Mouse (Mus musculus): ENCODE results near the gene Sox11. TPM values are rescaled to one million over a fixed set of nuclear protein-coding genes. Genes with fewer than 3 reads are reported as not detected.
A peak's percentile ranks its signal among the peaks of the same experiment; 100 is the strongest.

Gene Sox11
- 336 and 376 TPM in 2 replicates for polyA plus RNA-seq (2014; fragmentation: Nextera tagmentation; extraction: Ambion mirVana)

DNA sequence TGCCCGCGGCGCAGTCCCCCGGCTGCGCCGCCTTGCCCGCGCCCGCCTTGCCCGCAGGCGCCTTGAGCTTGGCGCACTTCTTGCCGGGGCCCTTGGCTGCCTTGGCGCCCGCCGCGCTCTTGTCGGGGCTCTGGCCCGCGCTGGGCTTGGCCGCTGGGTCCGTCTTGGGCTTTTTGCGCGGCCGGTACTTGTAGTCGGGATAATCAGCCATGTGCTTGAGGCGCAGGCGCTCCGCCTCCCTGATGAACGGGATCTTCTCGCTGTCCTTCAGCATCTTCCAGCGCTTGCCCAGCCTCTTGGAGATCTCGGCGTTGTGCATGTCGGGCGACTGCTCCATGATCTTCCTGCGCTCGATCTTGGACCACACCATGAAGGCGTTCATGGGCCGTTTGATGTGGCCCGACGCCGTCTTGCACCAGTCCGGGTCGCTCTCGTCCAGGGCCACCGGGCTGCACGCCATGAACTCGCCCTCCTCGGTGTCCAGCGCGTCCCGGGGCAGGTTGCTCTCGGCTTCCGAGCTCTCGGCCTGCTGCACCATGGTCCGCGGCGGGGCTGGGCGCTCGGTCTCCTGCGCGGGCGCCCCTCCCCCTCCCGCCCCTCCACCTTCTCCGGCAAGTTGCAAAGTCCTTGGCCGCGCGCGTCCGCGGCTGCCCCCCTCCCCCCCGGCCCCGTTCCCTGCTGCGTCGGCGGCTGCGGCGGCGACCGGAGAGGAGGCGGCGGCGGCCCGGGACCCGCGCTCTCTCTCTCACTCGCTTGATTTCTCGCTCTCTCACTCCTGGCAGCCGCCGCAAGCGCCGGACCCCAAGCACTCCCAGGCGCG is at the start of gene Sox11:
Sox11 (minus strand) TSS at position 704 of the 820 bp plus-strand sequence.
- Histone ChIP-seq H3K36me3 (replicated peaks; ENCODE audit: control insufficient read depth, insufficient read depth) (no peaks in the 10 kb centered on the region; the same call in 1 of the 2 replicates), H3K27me3 (ENCODE audit: control insufficient read depth, insufficient read depth, low read length) (no peaks in the 10 kb centered on the region), H3K9ac (peak within 1 kb of the TSS; percentile 100), H3K9me3 (ENCODE audit: control insufficient read depth, low read length) (no peaks in the 10 kb centered on the region), H3K4me2 (replicated peaks) (peak within 1 kb of the TSS; percentile 91), H3K4me3 (replicated peaks; ENCODE audit: low read length) (peak within 1 kb of the TSS; percentile 91), H3K4me1 (replicated peaks; ENCODE audit: control insufficient read depth, insufficient read depth, low read length) (no peaks in the 10 kb centered on the region), H3K27ac (peak within 1 kb of the TSS; percentile 100)
- WGBS = under 1% methylated on average over 80 of the region's 95 CpGs
- ATAC-seq (ENCODE audit: low FRiP score) = peak; percentile 35
- peak; percentile 65 for DNase-seq (ENCODE audit: low spot score)

DNA sequence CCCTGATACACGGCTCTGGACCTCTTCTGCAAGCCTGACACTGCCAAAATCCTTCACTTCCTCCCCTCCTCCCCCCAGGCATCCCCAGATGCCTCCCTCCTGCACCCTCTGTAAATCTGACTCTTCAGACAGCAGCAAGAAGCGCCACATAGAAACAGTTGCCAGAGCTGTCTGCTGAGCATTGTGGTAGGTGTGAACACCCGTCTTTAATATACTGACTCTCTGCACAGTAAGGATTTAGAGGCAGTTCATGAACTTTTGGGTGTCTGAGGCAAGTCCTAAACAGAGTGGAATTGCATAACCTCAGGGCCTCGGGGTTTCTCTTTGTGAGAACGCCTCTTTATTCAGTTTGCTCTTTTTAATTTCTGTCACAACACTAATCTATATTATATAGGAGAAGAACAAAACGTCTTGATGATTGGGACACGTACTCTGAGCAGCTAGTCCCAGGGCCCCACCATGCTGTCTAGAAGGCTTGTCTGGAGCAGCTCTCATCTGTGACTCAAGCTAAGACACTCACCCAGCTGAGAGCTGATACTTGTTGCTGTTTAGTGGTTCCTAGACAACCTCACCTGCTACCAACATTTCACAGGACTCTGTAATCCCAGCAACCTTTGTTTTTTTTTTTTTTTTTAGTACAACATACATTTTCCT is 49.4 kb upstream of the Sox11 start:
- Histone ChIP-seq H3K36me3 (replicated peaks; ENCODE audit: control insufficient read depth, insufficient read depth) (no peaks in the 10 kb centered on the region), H3K9ac (no peak overlapping the region), H3K4me3 (replicated peaks; ENCODE audit: low read length) (no peak overlapping the region), H3K27ac (no peak overlapping the region), H3K9me3 (ENCODE audit: control insufficient read depth, low read length) (no peaks in the 10 kb centered on the region), H3K27me3 (ENCODE audit: control insufficient read depth, insufficient read depth, low read length) (no peaks in the 10 kb centered on the region), H3K4me2 (replicated peaks) (no peak overlapping the region), H3K4me1 (replicated peaks; ENCODE audit: control insufficient read depth, insufficient read depth, low read length) (no peaks in the 10 kb centered on the region)
- DNase-seq (ENCODE audit: low spot score) = no peak
- no peak for ATAC-seq (ENCODE audit: low FRiP score)
- WGBS = 50% methylated on average over 7 of the region's 7 CpGs

DNA sequence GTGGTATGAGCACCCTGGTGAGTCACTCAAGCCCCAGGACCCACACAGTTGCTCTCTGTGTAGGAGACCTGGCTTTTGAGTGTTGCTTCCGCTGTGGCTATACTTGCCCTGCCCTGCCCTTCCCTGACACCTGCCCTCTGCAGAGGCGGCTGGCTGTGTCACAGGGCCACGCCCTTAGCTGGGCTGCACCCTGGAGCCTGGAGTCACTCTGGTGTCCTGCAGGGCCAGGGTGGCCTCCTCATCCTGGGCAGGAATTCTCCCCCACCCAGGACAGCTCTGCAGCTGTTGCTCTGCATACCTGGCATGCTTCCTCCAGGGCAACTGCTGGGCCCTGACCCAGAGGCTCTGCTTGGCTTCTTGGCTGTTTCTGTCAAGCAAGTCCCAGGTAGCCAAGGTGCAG is 48.1 kb upstream of the Sox11 start:
- Histone ChIP-seq H3K27me3 (ENCODE audit: control insufficient read depth, insufficient read depth, low read length) (no peaks in the 10 kb centered on the region), H3K4me1 (replicated peaks; ENCODE audit: control insufficient read depth, insufficient read depth, low read length) (no peaks in the 10 kb centered on the region), H3K4me2 (replicated peaks) (no peak overlapping the region), H3K9me3 (ENCODE audit: control insufficient read depth, low read length) (no peaks in the 10 kb centered on the region), H3K36me3 (replicated peaks; ENCODE audit: control insufficient read depth, insufficient read depth) (no peaks in the 10 kb centered on the region), H3K9ac (no peak overlapping the region), H3K27ac (no peak overlapping the region), H3K4me3 (replicated peaks; ENCODE audit: low read length) (no peak overlapping the region)
- ATAC-seq (ENCODE audit: low FRiP score) (no peak), DNase-seq (ENCODE audit: low spot score) (no peak)
- 60% methylated on average over 3 of the region's 3 CpGs for WGBS

DNA sequence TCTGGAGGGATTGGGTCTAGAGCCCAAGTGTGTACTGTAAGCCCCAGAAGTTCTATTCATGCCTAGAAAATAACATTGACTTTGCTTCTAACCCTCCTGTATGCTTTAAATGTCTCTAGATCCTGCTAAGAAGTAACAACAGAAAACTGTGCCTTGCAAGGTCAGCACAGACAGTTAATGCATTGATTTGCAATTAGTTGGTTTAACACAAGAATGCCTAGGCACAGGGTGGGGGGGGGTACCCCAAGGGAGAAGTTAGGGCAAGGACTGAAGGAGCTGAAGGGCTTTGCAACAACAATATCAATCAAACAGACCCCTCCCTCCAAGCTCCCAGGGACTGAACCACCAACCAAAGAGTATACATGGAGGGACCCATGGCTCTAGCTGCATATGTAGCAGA is 47.1 kb upstream of the Sox11 start:
- no peak overlapping the region for H3K4me3 ChIP-seq (replicated peaks; ENCODE audit: low read length)
- no peaks in the 10 kb centered on the region for H3K27me3 ChIP-seq (ENCODE audit: control insufficient read depth, insufficient read depth, low read length)
- no peak overlapping the region for H3K27ac ChIP-seq

GRCm38 (mm10) chr12:27372505-27372904 is 30.1 kb upstream of the Sox11 start:
- Histone ChIP-seq H3K4me1 (replicated peaks; ENCODE audit: control insufficient read depth, insufficient read depth, low read length) (no peaks in the 10 kb centered on the region), H3K4me2 (replicated peaks) (no peak overlapping the region), H3K4me3 (replicated peaks; ENCODE audit: low read length) (no peak overlapping the region), H3K9ac (no peak overlapping the region), H3K27me3 (ENCODE audit: control insufficient read depth, insufficient read depth, low read length) (no peaks in the 10 kb centered on the region), H3K9me3 (ENCODE audit: control insufficient read depth, low read length) (no peaks in the 10 kb centered on the region), H3K27ac (no peak overlapping the region), H3K36me3 (replicated peaks; ENCODE audit: control insufficient read depth, insufficient read depth) (no peaks in the 10 kb centered on the region)
- DNase-seq (ENCODE audit: low spot score) (no peak), ATAC-seq (ENCODE audit: low FRiP score) (no peak)
- WGBS = 73% methylated on average over 3 of the region's 3 CpGs

More for the DNA sequence above, 47.1 kb upstream of the Sox11 start:
- Histone ChIP-seq H3K4me2 (replicated peaks) (no peak overlapping the region), H3K36me3 (replicated peaks; ENCODE audit: control insufficient read depth, insufficient read depth) (no peaks in the 10 kb centered on the region), H3K9ac (no peak overlapping the region), H3K9me3 (ENCODE audit: control insufficient read depth, low read length) (no peaks in the 10 kb centered on the region), H3K4me1 (replicated peaks; ENCODE audit: control insufficient read depth, insufficient read depth, low read length) (no peaks in the 10 kb centered on the region)
- ATAC-seq (ENCODE audit: low FRiP score) (no peak), DNase-seq (ENCODE audit: low spot score) (no peak)

GRCm38 (mm10) chr12:27370756-27371155 is 28.4 kb upstream of the Sox11 start:
- H3K4me1 ChIP-seq (replicated peaks; ENCODE audit: control insufficient read depth, insufficient read depth, low read length) = no peaks in the 10 kb centered on the region
- H3K27me3 ChIP-seq (ENCODE audit: control insufficient read depth, insufficient read depth, low read length) = no peaks in the 10 kb centered on the region
- no peak overlapping the region for H3K4me2 ChIP-seq (replicated peaks)
- 92% methylated on average over 2 of the region's 2 CpGs for WGBS
- no peaks in the 10 kb centered on the region for H3K36me3 ChIP-seq (replicated peaks; ENCODE audit: control insufficient read depth, insufficient read depth)
- H3K4me3 ChIP-seq (replicated peaks; ENCODE audit: low read length) = no peak overlapping the region
- ATAC-seq (ENCODE audit: low FRiP score) (no peak), DNase-seq (ENCODE audit: low spot score) (no peak)
- H3K9me3 ChIP-seq (ENCODE audit: control insufficient read depth, low read length) = no peaks in the 10 kb centered on the region
- no peak overlapping the region for H3K27ac ChIP-seq
- H3K9ac ChIP-seq = no peak overlapping the region

GRCm38 (mm10) chr12:27367476-27367875 is 25.1 kb upstream of the Sox11 start:
- 80% methylated on average over 2 of the region's 2 CpGs for WGBS
- Histone ChIP-seq H3K4me1 (replicated peaks; ENCODE audit: control insufficient read depth, insufficient read depth, low read length) (peaks cover 4% of the 10 kb centered on the region; the same call in 1 of the 2 replicates), H3K9me3 (ENCODE audit: control insufficient read depth, low read length) (no peaks in the 10 kb centered on the region), H3K9ac (no peak overlapping the region), H3K4me3 (replicated peaks; ENCODE audit: low read length) (no peak overlapping the region), H3K27me3 (ENCODE audit: control insufficient read depth, insufficient read depth, low read length) (no peaks in the 10 kb centered on the region), H3K4me2 (replicated peaks) (no peak overlapping the region), H3K27ac (no peak overlapping the region), H3K36me3 (replicated peaks; ENCODE audit: control insufficient read depth, insufficient read depth) (no peaks in the 10 kb centered on the region)
- DNase-seq (ENCODE audit: low spot score) (no peak), ATAC-seq (ENCODE audit: low FRiP score) (no peak)

GRCm38 (mm10) chr12:27363840-27364640 is 21.7 kb upstream of the Sox11 start:
- peak; percentile 64; the same call in 1 of the 2 replicates for ATAC-seq (ENCODE audit: low FRiP score)
- H3K9me3 ChIP-seq (ENCODE audit: control insufficient read depth, low read length) = no peaks in the 10 kb centered on the region
- H3K27ac ChIP-seq = peak overlapping the region; percentile 57

More at GRCm38 (mm10) chr12:27363840-27364640, 21.7 kb upstream of the Sox11 start:
- peaks cover 4% of the 10 kb centered on the region; the same call in 1 of the 2 replicates for H3K4me1 ChIP-seq (replicated peaks; ENCODE audit: control insufficient read depth, insufficient read depth, low read length)
- no peaks in the 10 kb centered on the region for H3K27me3 ChIP-seq (ENCODE audit: control insufficient read depth, insufficient read depth, low read length)
- no peak overlapping the region for H3K9ac ChIP-seq
- WGBS = 42% methylated on average over 16 of the region's 16 CpGs
- no peak overlapping the region for H3K4me3 ChIP-seq (replicated peaks; ENCODE audit: low read length)
- no peaks in the 10 kb centered on the region for H3K36me3 ChIP-seq (replicated peaks; ENCODE audit: control insufficient read depth, insufficient read depth)
- DNase-seq (ENCODE audit: low spot score) = peak; percentile 52
- peak overlapping the region; percentile 41 for H3K4me2 ChIP-seq (replicated peaks)

All from hindbrain, embryonic 14.5 days (tissue).